Mouse (Mus musculus): ENCODE measurements around the gene Gm5089. TPM values are rescaled to one million over a fixed set of nuclear protein-coding genes. Genes with fewer than 3 reads are reported as not detected.

The Gm5089 gene
- polyA plus RNA-seq, 1 experiment from 2014 or later, result 1.8 TPM

DNA sequence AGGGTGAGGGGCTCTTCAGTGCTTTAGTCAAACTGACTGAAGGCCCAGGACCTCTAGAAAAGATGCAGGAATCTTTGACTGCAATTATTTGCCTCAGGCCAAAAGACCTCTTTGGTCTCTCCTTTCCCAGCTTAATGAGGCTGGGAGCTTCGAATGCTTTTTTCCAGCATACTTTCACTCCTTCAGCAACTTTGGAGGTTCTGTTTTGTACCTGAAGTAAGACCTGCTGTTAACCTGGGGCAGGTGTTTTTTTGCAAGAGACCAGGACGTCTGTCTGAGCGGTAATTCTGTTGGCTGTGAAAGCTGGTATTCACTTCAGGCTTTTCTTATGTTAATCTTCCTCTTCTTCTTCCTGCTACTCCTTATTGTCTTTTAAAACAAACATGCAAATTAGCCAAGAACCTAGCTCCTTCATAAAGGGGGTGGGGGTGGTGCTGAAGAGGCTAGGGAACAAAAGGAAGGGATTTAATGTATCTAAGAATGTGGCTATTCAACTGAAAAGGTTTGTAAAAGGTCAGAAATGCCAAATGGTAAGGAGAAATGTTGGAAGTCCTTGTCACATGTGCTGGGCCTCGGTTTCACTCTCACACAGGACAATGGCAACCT, 34.6 kb downstream of the Gm5089 start:
- Histone ChIP-seq H3K4me2 (ENCODE audit: low read length) (no peak overlapping the region), H3K4me1 (ENCODE audit: control insufficient read depth, insufficient read depth, low read depth, low read length) (no peaks in the 10 kb centered on the region), H3K9ac (ENCODE audit: low read depth, low read length) (no peak overlapping the region), H3K27me3 (replicated peaks; ENCODE audit: control insufficient read depth, insufficient read depth, low read length) (peaks cover 1% of the 10 kb centered on the region; the same call in 1 of the 2 replicates), H3K27ac (ENCODE audit: low read depth, low read length) (no peak overlapping the region), H3K4me3 (ENCODE audit: low read length) (no peak overlapping the region), H3K36me3 (ENCODE audit: control insufficient read depth, insufficient read depth, low read length) (no peaks in the 10 kb centered on the region), H3K9me3 (ENCODE audit: control insufficient read depth, low read length) (no peaks in the 10 kb centered on the region)
- no peak for ATAC-seq
- 15% methylated on average over 4 of the region's 4 CpGs for WGBS

DNA sequence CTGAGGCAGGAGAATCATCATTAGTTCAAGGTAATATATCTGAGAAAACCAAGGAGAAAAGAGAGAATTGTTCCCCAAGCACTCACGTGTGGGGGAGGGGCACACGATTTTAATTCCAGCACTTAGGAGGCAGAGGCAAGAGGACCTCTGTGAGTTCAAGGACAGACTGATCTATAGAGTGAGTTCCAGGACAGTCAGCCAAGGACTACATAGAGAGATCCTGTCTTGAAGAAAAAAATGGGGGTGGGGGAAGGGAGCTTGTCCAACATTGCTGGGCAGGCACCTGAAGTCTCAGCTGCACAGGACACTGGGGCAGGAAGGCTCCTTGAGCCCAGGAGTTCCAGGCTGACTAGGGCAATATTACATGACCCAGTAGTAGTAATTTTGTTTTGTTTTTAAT, 36.1 kb downstream of the Gm5089 start:
- Histone ChIP-seq H3K4me1 (ENCODE audit: control insufficient read depth, insufficient read depth, low read depth, low read length) (no peaks in the 10 kb centered on the region), H3K9ac (ENCODE audit: low read depth, low read length) (no peak overlapping the region), H3K27ac (ENCODE audit: low read depth, low read length) (no peak overlapping the region), H3K4me3 (ENCODE audit: low read length) (no peak overlapping the region), H3K4me2 (ENCODE audit: low read length) (no peak overlapping the region), H3K27me3 (replicated peaks; ENCODE audit: control insufficient read depth, insufficient read depth, low read length) (peaks cover 3% of the 10 kb centered on the region; the same call in 1 of the 2 replicates), H3K9me3 (ENCODE audit: control insufficient read depth, low read length) (no peaks in the 10 kb centered on the region), H3K36me3 (ENCODE audit: control insufficient read depth, insufficient read depth, low read length) (no peaks in the 10 kb centered on the region)
- WGBS, result 97% methylated on average over 2 of the region's 2 CpGs
- no peak for ATAC-seq

DNA sequence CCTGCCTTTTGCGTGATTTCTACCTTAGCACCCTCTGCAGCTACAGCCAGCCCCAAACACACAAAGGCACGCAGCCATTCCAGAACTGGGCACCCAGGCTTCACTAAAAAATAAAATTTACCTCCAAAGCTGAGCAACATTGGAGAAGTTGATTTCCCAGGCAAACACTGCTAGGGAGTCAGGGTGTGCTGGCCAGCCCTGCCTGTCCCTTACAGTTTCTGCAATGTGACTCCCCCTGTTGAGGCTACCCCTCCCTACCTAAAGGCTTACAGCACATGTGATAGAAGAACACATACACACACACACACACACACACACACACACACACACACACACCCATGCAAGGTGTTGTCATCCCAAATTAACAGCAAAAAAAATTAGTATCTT, 37.4 kb downstream of the Gm5089 start:
- H3K27me3 ChIP-seq (replicated peaks; ENCODE audit: control insufficient read depth, insufficient read depth, low read length), result peaks cover 6% of the 10 kb centered on the region
- 94% methylated on average over 2 of the region's 2 CpGs for WGBS
- no peak overlapping the region for H3K27ac ChIP-seq (ENCODE audit: low read depth, low read length)
- no peak for ATAC-seq
- no peaks in the 10 kb centered on the region for H3K36me3 ChIP-seq (ENCODE audit: control insufficient read depth, insufficient read depth, low read length)
- no peak overlapping the region for H3K4me2 ChIP-seq (ENCODE audit: low read length)
- H3K4me1 ChIP-seq (ENCODE audit: control insufficient read depth, insufficient read depth, low read depth, low read length), result no peaks in the 10 kb centered on the region
- no peak overlapping the region for H3K4me3 ChIP-seq (ENCODE audit: low read length)
- H3K9ac ChIP-seq (ENCODE audit: low read depth, low read length), result no peak overlapping the region
- no peaks in the 10 kb centered on the region for H3K9me3 ChIP-seq (ENCODE audit: control insufficient read depth, low read length)

DNA sequence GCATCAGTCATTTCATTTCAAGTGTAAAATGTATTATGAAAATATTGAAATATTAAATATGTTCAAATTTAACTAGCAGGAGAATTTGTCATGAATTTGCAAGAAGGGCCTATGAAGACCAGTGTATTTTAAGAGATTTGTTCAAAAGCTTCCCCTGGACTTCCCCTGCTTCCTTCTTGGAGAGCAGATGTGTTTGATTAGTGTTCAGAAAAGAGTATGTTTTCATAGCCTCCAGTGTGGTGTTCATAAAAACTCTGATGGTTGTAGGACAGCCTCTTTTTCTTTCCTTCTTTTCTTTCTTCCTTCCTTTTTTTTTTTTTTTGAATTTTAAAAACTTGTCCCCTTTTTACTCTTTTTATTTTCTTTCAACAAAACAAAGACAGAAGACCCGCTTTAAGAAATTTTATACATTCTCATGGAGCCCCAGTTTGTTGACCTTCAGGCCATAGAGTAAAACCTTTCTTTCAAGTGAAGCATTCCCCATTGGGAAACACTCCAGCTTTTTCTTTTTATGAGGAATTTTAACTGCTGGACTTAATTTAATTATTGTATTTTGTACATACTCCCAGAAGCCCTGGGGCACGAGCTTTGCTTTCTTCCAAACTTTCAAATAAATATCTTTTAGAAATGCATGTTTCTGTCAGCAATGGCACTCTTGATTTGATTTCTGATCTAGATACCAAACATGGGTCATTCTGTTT, 37.9 kb downstream of the Gm5089 start:
- Histone ChIP-seq H3K27me3 (replicated peaks; ENCODE audit: control insufficient read depth, insufficient read depth, low read length) (peaks cover 11% of the 10 kb centered on the region), H3K9ac (ENCODE audit: low read depth, low read length) (no peak overlapping the region), H3K36me3 (ENCODE audit: control insufficient read depth, insufficient read depth, low read length) (no peaks in the 10 kb centered on the region), H3K4me2 (ENCODE audit: low read length) (no peak overlapping the region), H3K4me1 (ENCODE audit: control insufficient read depth, insufficient read depth, low read depth, low read length) (no peaks in the 10 kb centered on the region), H3K27ac (ENCODE audit: low read depth, low read length) (no peak overlapping the region), H3K9me3 (ENCODE audit: control insufficient read depth, low read length) (no peaks in the 10 kb centered on the region), H3K4me3 (ENCODE audit: low read length) (no peak overlapping the region)
- WGBS, result 74% methylated on average over 2 of the region's 2 CpGs
- ATAC-seq, result no peak

DNA sequence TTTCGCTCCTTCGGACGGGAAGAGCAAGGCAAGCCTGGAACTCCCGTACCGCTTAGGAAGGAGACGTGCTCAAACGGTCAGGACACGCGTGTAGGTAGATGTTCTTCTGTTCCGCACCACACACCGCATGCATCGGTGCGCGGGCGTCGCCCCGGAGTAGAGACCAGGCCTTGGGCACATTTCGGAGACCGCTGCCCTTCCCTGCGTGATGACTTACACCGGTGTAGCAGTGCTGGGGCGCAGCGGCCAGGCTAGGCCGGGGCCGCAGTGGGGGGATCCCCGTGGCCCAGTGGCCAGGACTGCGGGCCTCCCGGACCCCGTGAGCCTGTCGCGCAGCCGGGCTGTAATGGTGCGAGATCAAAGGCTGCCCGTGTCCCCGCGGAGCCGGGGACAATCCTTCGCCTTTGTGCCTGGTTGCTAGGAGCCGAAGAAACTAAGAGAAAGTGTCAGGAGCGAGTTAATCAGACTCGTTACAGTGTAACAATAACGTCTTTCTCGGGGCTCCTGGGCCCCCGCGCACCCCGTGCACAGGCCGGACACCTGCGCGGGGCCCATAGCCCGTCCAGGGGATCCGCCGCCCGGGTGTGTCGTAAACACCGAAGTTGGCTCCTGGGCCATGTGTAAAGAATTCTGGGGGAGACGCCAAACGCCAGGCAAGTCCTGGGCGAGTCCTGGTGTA, 44.2 kb downstream of the Gm5089 start:
- ATAC-seq, result peak; percentile 78
- H3K27ac ChIP-seq (ENCODE audit: low read depth, low read length), result peak overlapping the region; percentile 71
- peaks cover 10% of the 10 kb centered on the region for H3K4me1 ChIP-seq (ENCODE audit: control insufficient read depth, insufficient read depth, low read depth, low read length)
- peak overlapping the region; percentile 39 for H3K4me3 ChIP-seq (ENCODE audit: low read length)
- peaks cover 32% of the 10 kb centered on the region for H3K27me3 ChIP-seq (replicated peaks; ENCODE audit: control insufficient read depth, insufficient read depth, low read length)
- peak overlapping the region; percentile 61 for H3K4me2 ChIP-seq (ENCODE audit: low read length)
- 2% methylated on average over 58 of the region's 58 CpGs for WGBS
- no peaks in the 10 kb centered on the region for H3K9me3 ChIP-seq (ENCODE audit: control insufficient read depth, low read length)
- no peaks in the 10 kb centered on the region for H3K36me3 ChIP-seq (ENCODE audit: control insufficient read depth, insufficient read depth, low read length)
- peak overlapping the region; percentile 60 for H3K9ac ChIP-seq (ENCODE audit: low read depth, low read length)

DNA sequence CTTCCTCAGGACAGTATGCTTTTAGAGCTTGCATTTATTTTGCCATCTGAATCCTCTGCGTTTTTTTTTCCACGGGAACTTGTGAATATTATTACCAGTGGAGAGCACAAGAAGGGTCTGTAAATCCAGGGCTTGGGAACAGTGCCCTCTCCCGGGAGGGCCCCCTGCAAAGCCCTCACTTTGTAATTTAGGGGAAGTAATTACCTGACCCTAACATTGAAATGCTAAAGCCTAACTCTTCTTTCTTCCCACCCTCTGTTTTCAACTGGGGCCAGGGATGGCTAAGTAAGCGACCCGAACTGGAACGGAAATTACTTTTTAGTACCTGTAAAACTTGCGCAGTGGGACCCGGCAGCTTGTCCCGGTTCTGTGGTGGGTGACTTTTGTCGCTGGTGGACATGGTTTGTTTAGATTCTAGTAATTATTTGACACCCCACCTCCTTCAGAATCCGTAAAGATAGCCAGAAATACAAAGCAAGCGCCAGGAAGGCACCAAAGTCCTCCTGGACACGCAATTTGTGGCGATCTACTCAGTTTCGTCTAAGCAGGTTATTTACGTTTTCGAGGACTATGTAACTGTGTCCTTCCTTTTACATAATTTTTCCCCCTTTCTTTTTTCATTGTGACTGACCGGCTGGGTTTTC, 44.9 kb downstream of the Gm5089 start:
- Histone ChIP-seq H3K36me3 (ENCODE audit: control insufficient read depth, insufficient read depth, low read length) (no peaks in the 10 kb centered on the region), H3K9me3 (ENCODE audit: control insufficient read depth, low read length) (no peaks in the 10 kb centered on the region), H3K4me3 (ENCODE audit: low read length) (peak overlapping the region; percentile 39), H3K4me2 (ENCODE audit: low read length) (peak overlapping the region; percentile 61), H3K27me3 (replicated peaks; ENCODE audit: control insufficient read depth, insufficient read depth, low read length) (peaks cover 33% of the 10 kb centered on the region), H3K27ac (ENCODE audit: low read depth, low read length) (peak overlapping the region; percentile 71), H3K4me1 (ENCODE audit: control insufficient read depth, insufficient read depth, low read depth, low read length) (peaks cover 10% of the 10 kb centered on the region), H3K9ac (ENCODE audit: low read depth, low read length) (peak overlapping the region; percentile 60)
- ATAC-seq, result no peak
- WGBS, result 3% methylated on average over 18 of the region's 18 CpGs

DNA sequence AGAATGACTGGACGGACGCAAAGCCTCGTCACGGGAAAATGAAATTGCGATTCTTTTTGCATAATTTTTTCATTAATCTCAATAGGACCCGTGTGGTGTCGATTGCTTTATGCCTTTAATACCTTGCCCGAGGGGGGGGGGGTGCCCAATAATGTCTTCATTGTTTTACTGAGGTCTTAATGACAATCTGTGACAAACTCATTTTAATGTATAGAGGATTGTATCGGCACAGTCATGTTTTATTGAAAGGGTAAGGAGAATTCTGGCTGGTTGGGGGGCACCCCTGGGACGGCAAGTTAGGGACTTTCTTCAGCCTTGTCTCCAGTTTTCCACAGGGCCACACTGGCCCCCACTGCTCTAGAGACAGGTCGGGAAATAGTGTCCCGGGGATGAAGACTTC, 45.7 kb downstream of the Gm5089 start:
- Histone ChIP-seq H3K4me2 (ENCODE audit: low read length) (peak overlapping the region; percentile 61; the same call in 1 of the 2 replicates), H3K4me3 (ENCODE audit: low read length) (peak overlapping the region; percentile 39; the same call in 1 of the 2 replicates), H3K9me3 (ENCODE audit: control insufficient read depth, low read length) (no peaks in the 10 kb centered on the region), H3K27me3 (replicated peaks; ENCODE audit: control insufficient read depth, insufficient read depth, low read length) (peaks cover 35% of the 10 kb centered on the region), H3K4me1 (ENCODE audit: control insufficient read depth, insufficient read depth, low read depth, low read length) (peaks cover 10% of the 10 kb centered on the region), H3K9ac (ENCODE audit: low read depth, low read length) (no peak overlapping the region), H3K27ac (ENCODE audit: low read depth, low read length) (peak overlapping the region; percentile 23; the same call in 1 of the 2 replicates), H3K36me3 (ENCODE audit: control insufficient read depth, insufficient read depth, low read length) (no peaks in the 10 kb centered on the region)
- no peak for ATAC-seq
- 27% methylated on average over 12 of the region's 12 CpGs for WGBS

DNA sequence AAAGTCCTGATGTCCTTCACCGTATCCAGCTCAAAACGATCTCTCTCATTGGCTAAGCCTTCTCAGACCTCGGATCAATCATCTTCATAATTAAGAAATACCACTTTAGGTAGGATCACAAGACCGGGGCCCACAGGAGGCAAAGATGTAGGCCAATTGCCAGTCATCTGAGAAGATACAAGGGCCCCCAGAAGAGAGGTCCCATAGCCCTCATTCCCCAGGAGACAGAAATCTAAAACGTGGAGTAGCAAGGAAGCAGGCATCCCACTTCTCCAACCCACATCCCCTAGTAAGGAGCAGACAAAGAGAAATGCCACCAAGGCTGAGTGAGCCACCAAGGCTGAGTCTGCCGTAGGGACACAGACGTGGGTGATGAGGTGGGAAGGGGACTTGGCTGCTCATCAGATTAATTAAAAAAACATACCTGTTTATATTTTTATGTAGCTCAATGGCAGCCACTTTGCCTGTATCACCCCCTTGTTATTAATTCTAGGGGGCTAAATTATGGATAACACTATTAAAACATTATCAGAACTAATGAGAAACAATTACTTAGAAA, 46.2 kb downstream of the Gm5089 start:
- H3K9ac ChIP-seq (ENCODE audit: low read depth, low read length), result no peak overlapping the region
- H3K36me3 ChIP-seq (ENCODE audit: control insufficient read depth, insufficient read depth, low read length), result no peaks in the 10 kb centered on the region
- H3K4me1 ChIP-seq (ENCODE audit: control insufficient read depth, insufficient read depth, low read depth, low read length), result peaks cover 10% of the 10 kb centered on the region
- peak overlapping the region; percentile 61; the same call in 1 of the 2 replicates for H3K4me2 ChIP-seq (ENCODE audit: low read length)
- WGBS, result 57% methylated on average over 7 of the region's 7 CpGs
- ATAC-seq, result no peak
- no peaks in the 10 kb centered on the region for H3K9me3 ChIP-seq (ENCODE audit: control insufficient read depth, low read length)
- no peak overlapping the region for H3K4me3 ChIP-seq (ENCODE audit: low read length)
- peaks cover 35% of the 10 kb centered on the region for H3K27me3 ChIP-seq (replicated peaks; ENCODE audit: control insufficient read depth, insufficient read depth, low read length)
- peak overlapping the region; percentile 6; the same call in 1 of the 2 replicates for H3K27ac ChIP-seq (ENCODE audit: low read depth, low read length)

Measured in hindbrain, embryonic 16.5 days (tissue).